Mouse (Mus musculus): ENCODE results near the gene Nol10.

- no peak for TF ChIP-seq POLR2A (IDR thresholded peaks at IDR 0.05; ENCODE audit: insufficient read length, low read depth)
- TF ChIP-seq E2F4 (IDR thresholded peaks at IDR 0.05; ENCODE audit: insufficient read depth) = no peak
- no peak for TF ChIP-seq MAX (IDR thresholded peaks at IDR 0.05; ENCODE audit: low read depth)
- TF ChIP-seq TCF3 (IDR thresholded peaks at IDR 0.05; ENCODE audit: insufficient read length, low read depth) = no peak
- TF ChIP-seq TCF12 (IDR thresholded peaks at IDR 0.05; ENCODE audit: insufficient read depth, poor library complexity, severe bottlenecking) = no peak
- no peak for TF ChIP-seq USF1 (IDR thresholded peaks at IDR 0.05; ENCODE audit: low read depth)
- TF ChIP-seq MYOG (IDR thresholded peaks at IDR 0.05; ENCODE audit: control insufficient read depth in 1 of 3, insufficient read depth in 1 of 3, insufficient read length in 2 of 3, low read depth in 2 of 3) = no peak
- TF ChIP-seq POLR2AphosphoS2 (IDR thresholded peaks at IDR 0.05; ENCODE audit: insufficient read length, low read depth) = no peak
- no peak for TF ChIP-seq CEBPB (IDR thresholded peaks at IDR 0.05; ENCODE audit: insufficient read depth, poor library complexity, severe bottlenecking)
- no peak for TF ChIP-seq REST (IDR thresholded peaks at IDR 0.05; ENCODE audit: insufficient read depth, insufficient read length)
- TF ChIP-seq SRF (IDR thresholded peaks at IDR 0.05; ENCODE audit: control insufficient read depth, insufficient read length, low read depth) = no peak
Measured at GRCm38 (mm10) chr12:17380991-17381390, 32.7 kb downstream of the Nol10 start.
